Mouse (Mus musculus): ENCODE measurements at regions not wholly inside any gene's neighbourhood (a gene's known extent, or its start where the extent isn't known, plus 50 kb on each side); places are given as distances from the start of the nearest gene placed in this dataset.

GRCm38 (mm10) chr8:103625166-103625890 is 476.1 kb upstream of the Cdh5 start:
- TF ChIP-seq POLR2A (IDR thresholded peaks at IDR 0.05; ENCODE audit: low read depth, low read length) (no peak), CTCF (IDR thresholded peaks at IDR 0.05; ENCODE audit: borderline replicate concordance, insufficient read depth, low read length) (no peak)
